Mouse (Mus musculus): ENCODE measurements around the gene Ptpn13. TPM values are rescaled to one million over a fixed set of nuclear protein-coding genes. Genes with fewer than 3 reads are reported as not detected.

The Ptpn13 gene
- polyA plus RNA-seq (2012; rRNA removed) = 25.9 and 26.4 TPM in 2 replicates

DNA sequence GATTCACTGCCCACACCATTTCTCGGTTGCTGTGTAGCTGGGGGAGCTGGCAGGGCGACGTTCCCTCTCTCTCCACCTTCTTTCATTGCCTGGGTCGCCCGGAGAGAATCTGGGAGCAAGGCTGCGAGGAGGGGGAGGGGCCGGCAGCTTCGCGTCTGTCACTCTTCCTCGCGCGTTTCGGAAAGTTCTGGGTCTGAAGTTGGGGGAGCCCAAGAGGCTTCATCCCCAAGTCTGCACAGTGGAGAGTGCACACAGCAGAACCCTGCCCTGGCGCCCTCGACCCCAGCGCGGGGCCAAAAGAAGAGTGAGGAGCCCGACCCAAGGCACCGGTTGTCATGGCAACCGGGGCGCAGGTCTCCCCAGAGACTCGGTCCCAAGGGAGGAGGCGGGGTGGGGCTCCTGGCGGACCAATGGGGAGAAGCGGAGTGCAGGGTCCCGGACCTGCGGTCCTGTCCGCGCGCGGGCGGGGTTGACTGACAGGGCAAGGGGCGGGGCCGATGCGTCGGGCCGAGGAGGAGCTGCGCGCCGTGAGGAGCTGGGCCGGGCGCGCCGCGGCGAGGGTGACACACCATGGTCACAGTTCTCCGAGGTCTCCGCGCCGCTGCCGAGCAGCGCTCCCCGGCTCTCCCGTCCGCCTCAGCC, at the start of gene Ptpn13:
Gene Ptpn13 (plus strand): TSS at position 515 of the 642 bp plus-strand sequence.
- no peak for DNase-seq (ENCODE audit: low read depth)

DNA sequence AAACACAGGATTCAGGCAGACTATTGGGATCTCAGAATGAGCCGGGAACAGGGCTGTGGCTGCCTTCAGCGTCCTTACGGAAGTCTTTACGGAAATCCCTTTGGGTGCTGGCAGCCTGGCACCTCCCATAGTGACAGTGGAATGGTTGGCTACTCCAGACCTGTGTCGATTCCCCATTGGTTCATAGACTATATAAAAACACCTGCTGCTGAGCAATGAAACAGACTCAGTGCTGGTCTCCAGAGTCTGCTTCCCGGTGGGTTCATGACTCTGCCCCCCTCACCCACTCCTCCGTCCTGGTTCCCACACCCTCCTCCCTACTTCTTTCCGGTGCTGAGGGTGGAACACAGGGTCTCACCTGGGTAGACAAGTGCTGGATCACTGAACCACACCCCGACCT, 49.8 kb upstream of the Ptpn13 start:
- no peak for DNase-seq (ENCODE audit: low read depth)

DNA sequence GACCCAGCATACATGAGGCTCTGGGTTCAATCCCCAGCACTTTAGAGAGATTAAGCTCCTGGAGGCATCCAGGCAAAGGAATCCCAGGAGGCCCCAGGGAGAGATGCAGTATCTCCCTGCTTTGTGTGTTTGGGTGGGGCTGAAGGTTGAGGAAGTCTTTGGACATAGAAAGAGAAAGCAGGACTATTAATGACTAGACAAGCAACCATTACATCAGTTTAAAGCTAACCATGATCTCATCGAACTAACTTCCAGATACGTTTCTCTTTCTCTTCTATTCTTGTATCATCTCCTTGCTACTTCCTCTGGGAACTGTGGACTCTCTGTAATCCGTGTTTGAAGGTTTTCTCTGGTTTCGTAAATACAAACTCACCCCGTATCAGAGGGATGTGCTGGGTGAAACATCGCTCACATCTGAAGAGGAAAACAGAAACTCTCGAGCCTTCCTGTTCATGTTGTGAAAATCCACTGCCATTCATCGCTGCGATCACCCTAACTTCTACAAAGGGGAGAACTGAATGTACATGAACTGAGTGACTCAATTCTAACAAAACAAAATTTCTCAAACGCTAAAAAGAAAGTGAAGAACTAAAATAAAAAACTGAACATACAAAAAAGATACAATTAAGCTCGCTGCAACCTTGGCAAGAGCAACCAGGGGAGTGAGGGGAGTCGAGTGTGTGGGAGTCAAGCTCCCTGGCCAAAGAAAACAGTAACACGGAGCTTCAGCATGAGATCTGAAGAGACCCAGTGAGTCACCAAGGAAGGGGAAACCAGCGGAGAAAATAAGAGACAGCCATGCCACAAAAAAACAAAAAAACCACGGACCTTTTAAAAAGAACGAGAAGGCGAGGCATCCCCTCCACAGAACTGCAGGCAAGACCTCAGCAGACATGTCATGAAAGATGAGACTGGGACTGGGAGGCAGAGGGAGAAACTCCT, 48.4 kb upstream of the Ptpn13 start:
- no peak for DNase-seq (ENCODE audit: low read depth)

DNA sequence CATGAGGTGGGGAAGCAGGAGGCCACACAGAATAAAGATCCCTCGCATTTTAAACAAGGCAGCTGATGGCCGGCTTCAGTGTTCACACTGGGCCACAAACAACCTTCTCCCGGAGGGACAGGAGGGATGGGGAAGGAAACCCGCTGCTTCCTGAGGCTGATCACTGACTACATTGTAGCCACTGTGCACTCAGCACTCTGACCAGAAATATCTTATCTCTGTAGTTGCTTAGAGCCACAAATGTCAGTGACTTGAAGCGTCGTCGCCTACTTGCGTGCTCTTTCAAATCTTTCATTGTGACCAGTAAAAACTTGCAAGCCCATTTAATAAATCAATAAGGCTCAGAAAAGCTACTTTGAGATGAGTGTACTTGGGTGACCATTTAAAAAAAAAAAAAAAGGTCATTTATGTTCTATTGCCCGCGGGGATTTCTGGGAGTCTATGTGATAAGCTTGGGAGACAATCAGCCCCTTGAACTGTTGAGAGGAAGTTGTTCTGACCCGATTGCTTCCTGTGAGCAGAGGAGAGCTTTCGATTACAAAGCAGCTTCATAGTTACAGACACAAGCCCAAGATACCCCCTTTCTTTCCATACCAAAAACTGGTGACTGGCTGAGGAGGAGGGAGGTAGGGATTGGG, 47.4 kb upstream of the Ptpn13 start:
- no peak for DNase-seq (ENCODE audit: low read depth)

DNA sequence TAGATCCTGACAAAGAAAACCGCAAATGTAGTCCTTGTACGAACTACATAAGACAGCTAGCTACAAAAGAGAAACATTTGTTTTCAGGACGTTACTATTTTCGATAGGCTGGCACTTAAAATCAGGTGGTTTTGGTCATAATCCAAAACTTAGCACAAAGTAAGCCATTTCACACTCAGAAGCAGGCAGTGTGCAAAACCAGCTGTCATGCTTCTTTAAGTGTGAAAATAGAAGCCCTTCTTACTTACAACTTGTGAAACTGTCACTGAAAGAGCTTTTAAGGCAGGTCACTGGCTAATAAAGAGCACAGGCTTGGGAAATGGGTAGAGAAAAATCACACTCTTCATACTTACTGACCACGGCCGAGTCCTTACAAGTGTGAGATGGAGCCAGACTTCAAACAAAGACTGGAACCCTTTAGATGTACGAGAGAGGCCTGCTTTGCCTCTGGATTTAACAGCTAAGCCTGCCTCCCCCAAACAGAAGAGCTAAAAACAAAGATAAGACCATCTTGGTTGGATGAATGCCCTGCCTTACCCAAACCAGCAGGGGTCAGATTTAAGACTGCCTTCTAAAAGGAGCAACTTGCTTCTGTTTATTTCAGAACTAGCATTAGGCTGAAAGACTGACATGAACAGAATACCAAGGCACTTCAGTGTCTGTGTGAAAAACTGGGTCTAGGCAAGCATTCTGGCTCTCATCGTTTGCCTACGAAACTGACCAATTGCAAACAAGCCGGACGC, 44.0 kb upstream of the Ptpn13 start:
- no peak for DNase-seq (ENCODE audit: low read depth)

DNA sequence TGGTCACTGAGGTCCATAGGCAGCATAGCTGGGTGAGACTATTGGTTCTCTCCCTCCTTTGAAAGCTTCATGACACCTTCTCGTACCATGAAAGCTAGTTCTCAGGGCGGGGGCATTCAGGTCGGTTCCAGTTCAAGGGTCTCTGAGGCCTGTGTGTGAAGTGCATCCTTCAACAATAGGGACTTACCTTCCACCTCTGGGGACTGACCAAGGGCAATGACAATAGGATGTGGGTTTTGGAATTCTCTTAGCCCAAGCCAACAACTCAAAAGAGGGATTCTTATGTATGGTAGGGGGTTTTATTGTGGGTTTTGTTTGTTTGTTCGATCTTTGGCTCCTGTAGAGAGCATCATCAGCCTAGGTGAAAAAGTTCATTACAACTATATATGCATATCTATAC, 42.0 kb upstream of the Ptpn13 start:
- no peak for DNase-seq (ENCODE audit: low read depth)

DNA sequence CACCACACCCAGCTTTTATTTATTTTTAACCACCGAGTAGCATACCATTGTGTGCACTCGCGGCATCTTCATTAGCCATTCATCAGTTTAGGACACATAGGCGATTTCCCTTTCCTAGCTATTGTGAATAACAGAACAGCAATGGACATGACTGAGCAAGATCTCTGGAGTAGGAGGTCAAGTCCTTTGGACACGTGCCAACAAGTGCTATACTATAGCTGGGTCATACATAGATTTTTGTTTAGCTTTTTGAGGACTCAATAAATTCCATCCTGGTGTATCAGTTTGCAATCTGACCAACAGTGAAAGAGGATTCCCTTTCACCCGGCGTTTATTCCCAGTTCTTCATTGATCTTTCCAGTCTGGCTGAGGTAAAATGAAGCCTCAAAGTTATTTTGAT, 41.0 kb upstream of the Ptpn13 start:
- DNase-seq (ENCODE audit: low read depth) = no peak

DNA sequence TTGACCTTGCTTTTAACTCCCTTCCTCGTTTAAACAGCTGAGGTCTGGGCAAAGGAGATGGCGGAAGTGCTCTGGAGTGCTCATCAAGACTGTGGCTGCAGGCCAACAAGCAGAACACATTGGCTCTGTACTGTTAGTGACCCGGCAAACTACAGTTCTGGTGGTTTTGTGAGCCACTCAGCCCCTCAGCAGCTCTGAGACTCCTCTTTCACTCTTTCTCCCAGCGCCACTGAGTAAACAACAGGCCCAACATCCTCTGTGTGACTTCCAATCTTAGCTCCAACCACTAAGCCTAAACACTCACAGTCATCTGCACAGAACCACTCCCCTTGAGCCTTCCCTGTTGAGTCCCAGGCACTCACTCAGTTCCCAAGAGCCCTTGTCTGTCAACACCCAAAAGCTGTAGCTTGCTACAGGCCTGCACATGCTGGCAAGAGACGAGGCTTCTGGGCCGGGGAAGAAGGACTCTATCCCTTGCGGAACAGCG, 37.4 kb upstream of the Ptpn13 start:
- no peak for DNase-seq (ENCODE audit: low read depth)

DNA sequence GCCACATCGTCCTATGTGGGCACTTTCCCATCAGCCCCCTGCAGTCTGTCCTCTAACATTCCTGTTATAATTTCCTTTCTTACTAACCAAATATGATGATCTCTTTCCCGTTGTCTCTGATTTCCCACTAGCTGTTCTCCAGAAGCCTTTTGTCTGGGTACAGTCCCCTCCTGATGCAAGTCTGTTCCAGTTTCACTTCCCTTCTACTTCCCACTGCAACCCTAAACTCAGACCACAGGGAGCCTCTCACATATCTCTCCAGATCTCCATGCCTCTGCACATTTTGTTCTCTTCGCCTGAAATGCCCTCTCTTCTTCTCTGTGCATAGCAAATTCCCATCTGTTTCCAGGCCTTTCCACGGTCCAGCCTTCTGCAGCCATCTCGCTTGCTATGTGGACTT, 35.6 kb upstream of the Ptpn13 start:
- DNase-seq (ENCODE audit: low read depth) = no peak

DNA sequence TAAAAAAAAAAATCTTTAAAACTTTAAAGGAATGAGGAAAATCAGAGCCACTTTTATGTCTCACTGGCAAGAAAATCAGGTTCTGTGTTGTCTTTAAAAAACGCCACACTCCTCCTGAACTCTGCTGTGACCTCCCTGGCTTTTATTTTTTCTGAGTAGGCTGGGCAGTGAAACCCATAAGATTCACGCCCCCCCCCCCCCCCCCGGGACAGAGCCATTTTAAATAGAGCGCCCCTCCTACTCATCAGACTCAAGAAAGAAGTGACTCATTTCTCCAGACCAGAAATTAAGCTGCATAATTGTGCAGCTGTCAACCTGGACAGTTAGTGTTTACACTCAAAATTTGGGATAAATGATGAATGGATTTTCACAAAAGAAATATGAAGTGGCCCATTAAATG, 31.8 kb upstream of the Ptpn13 start:
- DNase-seq (ENCODE audit: low read depth) = no peak

DNA sequence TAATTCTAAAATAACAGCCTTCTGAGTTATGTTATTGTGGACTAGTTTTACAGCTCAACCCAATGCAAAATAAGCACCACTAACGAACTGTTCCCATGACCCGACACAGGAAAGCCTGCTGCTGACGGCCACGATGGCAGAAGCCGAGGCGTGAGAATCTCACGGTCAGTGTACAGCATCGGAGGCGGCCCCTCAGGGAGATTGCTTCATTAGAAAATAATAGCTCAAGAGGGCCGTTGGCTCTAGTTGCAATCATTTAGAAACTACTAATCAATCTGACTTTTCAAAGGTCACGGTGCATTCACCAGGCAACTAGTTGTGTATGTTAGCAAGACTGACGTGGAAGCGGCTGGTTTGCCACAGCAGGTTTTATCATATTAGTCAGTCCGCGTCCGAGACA, 31.2 kb upstream of the Ptpn13 start:
- no peak for DNase-seq (ENCODE audit: low read depth)

DNA sequence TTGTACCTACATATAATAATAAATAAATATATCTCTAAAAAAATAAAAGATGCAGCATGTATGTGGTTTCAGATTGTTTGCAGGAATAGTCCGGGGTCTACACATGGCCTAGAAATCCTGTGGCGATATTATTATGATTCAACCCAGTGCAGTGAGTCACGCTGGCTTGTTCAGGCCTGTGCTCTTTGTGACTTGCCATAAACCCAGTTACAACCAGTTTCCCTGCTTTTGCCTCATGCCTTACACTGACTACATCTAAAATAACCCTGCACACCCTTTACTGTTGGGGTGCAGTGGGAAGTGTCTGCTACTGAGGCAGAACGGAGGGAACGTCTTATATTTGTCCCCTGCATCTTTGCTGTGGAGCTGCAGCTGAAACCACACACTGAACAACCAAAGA, 29.3 kb upstream of the Ptpn13 start:
- DNase-seq (ENCODE audit: low read depth) = no peak

DNA sequence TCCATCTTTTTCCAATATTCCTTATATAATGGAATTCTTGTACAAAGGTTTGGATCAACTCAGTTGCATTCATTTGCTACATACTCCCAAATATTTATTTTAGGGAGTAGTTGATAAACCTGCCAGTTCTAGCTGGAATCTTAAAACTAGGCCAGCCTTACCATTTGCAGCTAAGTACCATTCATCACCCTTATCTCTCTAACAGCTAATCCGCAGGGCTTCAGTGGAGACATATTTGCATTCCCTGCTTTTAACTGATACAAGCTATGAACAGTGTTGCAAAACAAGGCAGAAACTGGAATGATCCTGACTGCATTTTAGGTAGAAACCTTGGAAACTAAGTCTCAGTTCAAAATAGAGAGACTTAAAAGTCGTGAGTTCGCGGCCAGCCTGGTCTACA, 27.6 kb upstream of the Ptpn13 start:
- DNase-seq (ENCODE audit: low read depth) = no peak

DNA sequence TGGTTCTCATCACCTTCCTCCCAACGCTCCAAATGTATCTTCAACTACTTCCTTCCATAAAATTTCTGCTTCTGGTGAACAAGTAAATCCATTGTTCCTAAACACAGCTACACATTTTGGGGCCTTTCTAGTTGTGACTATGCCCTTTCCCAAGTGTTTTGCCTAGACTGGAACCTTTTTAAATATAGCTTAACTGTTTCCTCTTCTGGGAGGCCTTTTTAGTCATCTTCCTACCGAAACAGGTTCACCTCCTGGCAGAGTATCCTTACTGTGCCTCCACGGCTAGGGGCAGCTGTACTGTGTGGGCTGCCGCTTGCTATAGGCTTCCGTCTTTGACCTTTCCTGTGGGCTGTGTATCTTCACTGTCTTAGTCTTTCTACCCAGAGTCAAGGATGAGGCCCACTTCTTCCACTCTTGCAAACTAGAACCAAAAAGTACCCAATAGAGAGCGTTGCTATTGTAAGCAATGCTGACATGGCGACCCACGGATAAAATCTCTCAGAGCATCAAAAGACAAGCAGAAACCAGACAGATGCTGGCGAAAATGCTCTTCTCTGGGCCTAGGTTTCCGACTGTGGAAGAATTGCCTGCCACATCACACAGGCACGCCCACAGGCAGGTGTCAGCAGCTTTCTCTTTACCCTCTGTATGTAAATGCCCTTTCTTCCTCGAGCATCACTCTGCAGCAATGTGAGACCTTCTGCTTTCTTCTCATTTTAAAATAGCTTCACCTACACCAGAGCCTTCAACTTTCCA, 20.6 kb upstream of the Ptpn13 start:
- no peak for DNase-seq (ENCODE audit: low read depth)

DNA sequence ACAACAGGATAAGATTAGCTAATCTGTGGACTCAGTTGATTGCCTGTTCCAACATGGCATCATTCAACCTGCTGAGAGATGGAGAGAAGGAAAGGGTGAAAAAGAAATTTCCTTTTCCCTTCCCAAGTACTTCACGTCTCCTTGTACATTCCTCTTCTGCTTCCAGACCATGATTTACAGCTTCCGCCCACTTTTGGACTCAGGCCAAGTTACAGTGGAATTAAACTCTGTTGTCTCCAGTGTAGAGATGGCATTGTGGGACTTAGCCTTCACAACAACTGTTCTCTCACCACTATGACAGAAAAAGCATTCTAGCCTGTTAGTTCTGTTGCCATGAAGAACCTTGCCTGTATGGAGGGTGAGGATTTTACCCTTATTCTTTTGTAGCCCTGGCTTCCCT, 19.1 kb upstream of the Ptpn13 start:
- no peak for DNase-seq (ENCODE audit: low read depth)

DNA sequence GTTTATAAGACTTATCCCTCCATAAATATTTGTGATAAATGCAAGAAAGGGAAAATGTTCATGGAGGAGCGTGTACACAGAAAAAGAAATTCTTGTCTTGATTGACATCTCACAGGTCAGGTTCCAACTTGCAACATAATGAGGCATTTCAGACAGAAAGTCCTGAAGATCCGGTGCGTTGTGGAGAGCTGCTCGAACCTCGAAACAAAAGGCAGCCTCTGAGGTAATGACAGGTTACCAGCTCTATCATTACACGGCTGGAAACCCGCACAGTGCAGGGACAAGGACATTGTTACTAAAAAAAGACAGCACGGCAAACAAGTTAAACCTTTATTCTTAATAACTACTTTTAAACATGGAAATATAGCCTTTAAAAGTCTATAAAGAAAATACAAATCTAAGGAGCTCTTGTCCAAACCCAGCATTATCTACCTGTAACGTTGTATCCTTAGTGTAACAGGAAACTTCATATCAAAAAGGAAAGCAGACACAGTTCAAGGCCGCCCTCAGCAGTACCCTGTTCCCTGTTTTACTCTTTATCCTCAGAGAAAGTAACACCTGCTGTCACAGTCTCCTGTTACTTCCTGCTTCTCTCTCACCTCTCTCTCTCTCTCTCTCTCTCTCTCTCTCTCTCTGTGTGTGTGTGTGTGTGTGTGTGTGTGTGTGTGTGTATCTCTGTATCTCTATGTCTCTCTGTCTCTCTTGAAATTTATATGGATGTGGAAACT, 12.8 kb upstream of the Ptpn13 start:
- DNase-seq (ENCODE audit: low read depth) = no peak

DNA sequence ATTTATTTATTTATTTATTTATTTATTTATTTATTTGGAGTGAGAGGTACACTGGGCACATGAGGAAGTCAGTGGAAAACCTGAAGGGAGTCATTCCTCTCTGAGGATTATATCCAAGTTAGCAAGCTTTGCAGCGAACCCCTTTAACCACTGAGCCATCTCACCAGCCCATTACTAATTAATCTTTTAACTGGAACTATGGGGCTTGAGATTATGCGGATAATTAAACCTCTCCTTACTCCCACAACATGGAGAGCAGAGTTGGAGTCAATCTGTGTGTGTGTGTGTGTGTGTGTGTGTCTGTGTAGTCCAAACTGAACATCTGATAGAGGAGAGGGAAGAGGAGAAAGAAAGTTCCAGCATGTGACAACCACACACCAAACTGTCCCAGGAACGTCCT, 10.4 kb upstream of the Ptpn13 start:
- DNase-seq (ENCODE audit: low read depth) = no peak

DNA sequence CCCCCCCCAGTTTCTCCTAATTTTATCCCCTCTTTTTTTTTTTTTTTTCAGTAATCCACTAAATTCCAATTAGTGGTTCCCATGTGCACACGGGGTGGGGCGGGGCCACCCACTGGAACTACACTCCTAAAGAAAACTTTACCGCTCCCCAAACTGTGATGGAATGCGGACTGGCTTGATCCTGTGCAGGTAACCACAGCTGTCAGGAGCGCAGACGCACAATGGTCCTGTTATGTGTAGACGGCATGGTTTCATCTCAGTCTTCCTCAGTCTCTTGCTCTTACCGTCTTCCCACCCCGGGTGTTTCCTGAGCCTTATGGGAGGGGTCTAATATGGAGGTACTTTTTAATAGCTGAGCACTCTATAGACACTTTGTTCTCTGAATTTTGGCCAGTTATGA, 7.0 kb upstream of the Ptpn13 start:
- DNase-seq (ENCODE audit: low read depth) = no peak

DNA sequence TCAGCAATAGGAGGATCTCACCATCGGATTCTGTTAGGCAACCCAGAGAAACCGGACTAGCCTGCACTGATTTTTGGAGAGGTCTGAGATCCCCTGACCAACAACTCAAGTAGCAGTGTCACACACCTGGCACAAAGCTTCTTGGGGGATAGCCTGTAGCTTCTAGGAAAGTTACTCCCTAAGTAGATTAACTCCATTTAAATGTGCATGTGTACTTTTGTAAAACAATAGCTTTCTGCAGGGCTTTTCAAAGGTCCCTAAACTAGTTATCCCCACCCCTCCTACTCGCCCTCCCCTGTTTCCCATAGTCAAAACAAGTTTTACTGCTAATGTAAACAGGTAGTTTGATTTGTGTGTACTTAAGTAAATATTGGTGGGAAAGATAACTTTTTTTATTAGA, 6.1 kb upstream of the Ptpn13 start:
- no peak for DNase-seq (ENCODE audit: low read depth)

DNA sequence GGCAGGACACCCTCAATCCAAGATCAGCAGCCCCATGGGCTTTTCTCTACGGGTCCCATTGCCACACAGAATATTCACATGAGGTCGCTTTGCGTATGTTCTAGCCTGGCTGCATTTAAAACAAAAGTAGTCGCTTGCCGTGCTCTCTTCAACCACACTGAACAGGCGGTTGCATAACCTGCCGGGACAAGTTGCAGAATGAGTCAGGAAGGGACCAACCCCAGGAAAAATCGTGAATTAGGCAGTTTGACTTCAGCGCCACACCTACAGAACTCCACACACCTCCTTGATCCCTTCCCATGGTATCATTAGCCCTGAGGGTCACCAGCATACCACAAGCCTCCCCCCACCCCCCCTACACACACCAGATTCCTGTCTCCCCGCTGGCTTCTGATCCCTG, 4.4 kb upstream of the Ptpn13 start:
- DNase-seq (ENCODE audit: low read depth) = no peak

DNA sequence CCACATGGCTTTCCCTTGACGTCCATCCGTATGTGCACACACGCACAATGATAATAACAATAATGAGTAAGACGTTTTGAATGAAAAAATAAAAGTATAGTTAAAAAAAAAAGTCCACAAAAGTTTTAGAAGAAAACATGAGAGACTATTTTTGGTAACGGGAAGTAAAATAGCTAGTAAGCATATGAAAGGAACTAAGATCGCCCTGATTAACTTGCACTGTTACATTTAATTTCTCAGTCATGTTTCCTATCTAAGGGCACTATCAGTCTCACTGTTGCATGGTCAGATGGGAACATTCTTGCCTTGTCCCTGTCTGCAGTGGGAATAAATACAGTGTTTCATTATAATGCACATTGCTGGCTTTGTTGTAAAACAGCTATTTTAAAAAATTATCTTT, 2.4 kb upstream of the Ptpn13 start:
- no peak for DNase-seq (ENCODE audit: low read depth)

All from gonadal fat pad, adult 2 months (tissue).